Mouse (Mus musculus): ENCODE data around the gene Tango2.
"Not testable (repeated sequence)": the region's sequence is repeated elsewhere in the genome, so short reads cannot be mapped to it uniquely, and the experiment has no call there.

The Tango2 gene

GRCm38 (mm10) chr16:18342650-18343570 is 5.0 kb downstream of the Tango2 start:
- DNase-seq = no peak

DNA sequence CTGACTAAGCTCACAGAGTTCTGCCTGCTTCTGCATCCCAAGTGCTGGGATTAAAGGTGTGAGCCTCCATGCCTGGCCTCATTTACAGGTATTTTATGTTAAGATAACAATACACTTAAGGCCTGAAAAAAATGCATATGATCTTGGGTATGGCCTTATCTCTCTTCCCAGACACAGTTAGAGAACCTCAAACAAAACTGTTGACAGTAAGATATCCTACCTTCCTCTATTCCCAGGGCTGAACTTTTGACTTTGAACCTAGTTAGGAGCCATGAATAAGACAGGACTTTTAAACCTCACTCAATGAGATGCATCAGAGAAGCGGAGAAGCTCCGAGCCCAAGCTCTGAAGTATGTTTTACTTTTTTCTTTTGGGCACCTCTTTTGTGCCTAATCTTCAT is 5.8 kb downstream of the Tango2 start:
- no peak for DNase-seq

- DNase-seq = no peak
Measured at GRCm38 (mm10) chr16:18341605-18342004, 6.3 kb downstream of the Tango2 start.

DNA sequence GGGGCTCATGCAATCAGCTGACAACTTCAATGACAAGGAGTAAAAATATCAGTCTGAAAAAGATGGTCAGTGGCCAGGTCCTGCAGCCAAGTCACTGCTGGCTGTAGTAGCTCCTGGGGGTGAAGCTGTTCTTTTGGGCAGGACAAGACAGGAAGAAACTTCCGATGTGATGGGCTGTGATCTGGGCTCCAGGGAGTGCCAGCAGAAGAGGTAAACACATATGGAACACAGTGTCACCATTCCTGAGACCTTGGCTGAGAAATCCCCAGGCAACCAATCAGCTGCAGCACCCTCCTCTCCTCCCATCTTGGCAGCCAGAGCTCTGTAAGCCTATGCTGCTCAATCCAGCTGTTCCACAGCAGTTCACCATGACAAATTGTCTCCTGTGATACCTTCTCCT is 8.0 kb downstream of the Tango2 start:
- DNase-seq = no peak

- no peak for DNase-seq
Measured at GRCm38 (mm10) chr16:18337261-18337660, 10.6 kb downstream of the Tango2 start.

DNA sequence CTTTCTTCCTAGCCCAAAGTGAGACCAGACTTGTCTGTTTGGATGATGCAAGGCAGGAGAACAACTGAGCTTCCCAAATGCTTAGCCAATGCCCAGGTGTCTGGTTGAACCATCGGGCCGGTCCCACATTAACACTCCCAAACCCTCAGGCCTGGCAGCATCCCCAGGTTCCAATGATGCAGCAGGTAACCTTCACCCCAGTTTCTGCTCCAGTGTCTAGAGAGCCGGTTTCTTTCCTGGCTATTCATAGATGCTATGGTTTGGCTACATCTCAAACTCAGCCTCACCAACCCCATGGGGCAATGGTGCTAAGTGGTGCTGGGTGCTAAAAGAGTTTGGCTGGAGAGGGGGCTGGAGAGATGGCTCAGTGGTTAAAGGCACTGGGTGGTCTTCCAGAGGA is 11.9 kb downstream of the Tango2 start:
- no peak for DNase-seq

GRCm38 (mm10) chr16:18333976-18334375 is 13.9 kb downstream of the Tango2 start:
- DNase-seq = no peak

DNA sequence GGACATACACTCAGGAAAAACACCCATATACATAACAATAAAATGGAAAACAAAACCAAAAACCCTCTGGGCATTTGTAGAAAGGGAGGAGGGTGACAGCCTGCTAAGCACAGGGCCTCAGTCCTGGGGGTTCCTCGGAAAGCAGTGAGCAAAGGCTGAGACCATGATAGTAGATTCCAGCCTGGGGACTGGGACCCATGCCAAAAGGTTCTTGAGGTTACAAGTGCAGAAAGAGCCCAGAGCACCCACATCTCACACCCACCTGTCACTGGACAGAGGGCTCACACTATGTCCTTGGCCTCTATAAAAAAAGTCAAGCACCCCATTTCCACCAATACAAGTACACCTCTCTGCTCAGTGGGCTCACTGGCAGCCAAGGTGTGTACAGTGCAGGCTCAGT is 19.4 kb downstream of the Tango2 start:
- DNase-seq = no peak

GRCm38 (mm10) chr16:18327936-18328335 is 20.0 kb downstream of the Tango2 start:
- DNase-seq = no peak

GRCm38 (mm10) chr16:18325741-18326140 is 22.2 kb downstream of the Tango2 start:
- no peak for DNase-seq

DNA sequence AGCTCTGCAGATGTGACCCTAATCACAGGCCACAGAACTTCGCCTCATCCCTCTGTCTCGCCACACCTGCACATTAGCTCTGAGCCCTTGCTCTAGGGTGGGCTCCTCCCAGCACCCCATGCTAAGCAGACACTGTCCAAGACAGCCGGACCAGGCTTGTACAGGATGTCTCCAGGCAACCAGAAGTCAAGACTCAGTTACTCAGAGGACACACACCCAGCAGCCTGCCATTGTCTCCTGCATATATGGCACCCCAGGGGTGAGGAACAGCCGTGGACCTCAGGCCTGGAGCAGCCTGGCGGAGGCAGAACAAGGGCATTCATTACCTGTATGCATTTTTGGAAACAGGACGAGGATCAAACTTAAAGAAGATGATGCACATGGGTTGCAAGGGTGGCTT is 23.9 kb downstream of the Tango2 start:
- DNase-seq = no peak

GRCm38 (mm10) chr16:18323460-18323859 is 24.4 kb downstream of the Tango2 start:
- DNase-seq = no peak

DNA sequence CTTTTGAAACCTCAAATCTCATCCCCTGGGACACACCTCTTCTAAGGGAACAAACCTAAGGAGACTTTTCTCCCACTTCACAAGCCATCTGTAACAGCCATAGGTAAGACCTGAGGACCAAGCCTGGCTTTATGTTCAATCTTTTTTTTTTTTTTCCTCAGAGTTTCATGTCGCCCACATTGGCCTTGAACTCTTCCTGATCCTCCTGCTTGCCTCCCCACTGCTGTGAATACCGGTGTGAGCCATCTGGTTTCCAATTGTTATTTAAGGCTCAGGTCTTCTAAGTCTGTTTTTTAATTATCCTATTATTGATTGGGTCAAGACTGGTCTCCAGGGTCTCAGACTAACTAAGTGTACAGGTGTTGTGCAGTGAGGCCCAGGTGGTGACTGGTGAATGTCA is 26.5 kb downstream of the Tango2 start:
- DNase-seq = no peak

- no peak for DNase-seq
Measured at GRCm38 (mm10) chr16:18318992-18319391, 28.9 kb downstream of the Tango2 start.

GRCm38 (mm10) chr16:18308159-18308558 is 39.7 kb downstream of the Tango2 start:
- DNase-seq = no peak

DNA sequence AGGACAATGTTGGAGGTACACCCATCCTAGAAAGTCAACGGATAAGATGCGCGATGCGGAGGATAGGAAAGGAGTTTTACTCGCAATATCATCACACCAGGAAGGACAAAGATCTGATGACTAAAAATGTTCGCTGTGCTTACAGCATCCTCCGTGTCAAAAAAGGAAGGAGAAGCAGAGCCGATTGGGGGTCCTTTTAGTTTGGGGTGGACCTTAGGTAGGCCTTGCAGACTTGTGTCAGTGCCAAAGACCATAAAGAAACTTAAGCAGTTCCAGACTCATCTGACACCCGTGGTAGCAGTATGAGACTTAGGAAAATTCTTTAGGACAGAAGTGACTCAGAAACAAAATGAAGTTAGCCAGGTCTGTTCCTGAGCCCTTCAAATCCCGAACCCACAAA is 58.3 kb downstream of the Tango2 start:
- not testable (repeated sequence) for DNase-seq

DNA sequence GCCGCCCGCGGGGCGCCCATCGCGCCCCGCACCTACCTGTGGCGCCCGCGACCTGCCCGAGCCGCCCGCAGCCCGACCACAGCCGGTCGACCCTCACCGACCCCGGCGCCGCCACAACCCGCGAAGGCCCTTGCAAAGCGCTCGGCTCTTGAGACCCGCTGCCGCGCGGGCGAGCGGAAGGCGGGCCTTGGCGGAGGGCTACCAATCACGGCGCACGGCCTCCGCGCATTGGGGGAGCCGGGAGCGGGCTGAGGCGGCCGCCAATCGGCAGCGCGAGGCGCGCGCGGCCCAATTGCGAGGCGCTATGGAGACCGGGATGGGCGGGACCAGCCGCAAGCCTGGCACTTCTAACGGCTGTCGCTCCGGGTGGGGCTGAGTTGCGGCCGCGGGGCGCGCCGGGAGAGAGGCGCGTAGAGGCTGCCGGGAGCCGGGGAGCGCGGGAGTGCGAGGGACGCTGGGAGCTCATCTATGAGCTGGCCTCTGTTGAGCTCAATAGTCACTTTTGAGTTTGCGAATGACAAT is 58.8 kb downstream of the Tango2 start, which contains the start of gene Dgcr8:
Gene Dgcr8, minus strand, starts transcription at position 180 of the 522 bp plus-strand sequence.
- peak; percentile 97 for DNase-seq

DNA sequence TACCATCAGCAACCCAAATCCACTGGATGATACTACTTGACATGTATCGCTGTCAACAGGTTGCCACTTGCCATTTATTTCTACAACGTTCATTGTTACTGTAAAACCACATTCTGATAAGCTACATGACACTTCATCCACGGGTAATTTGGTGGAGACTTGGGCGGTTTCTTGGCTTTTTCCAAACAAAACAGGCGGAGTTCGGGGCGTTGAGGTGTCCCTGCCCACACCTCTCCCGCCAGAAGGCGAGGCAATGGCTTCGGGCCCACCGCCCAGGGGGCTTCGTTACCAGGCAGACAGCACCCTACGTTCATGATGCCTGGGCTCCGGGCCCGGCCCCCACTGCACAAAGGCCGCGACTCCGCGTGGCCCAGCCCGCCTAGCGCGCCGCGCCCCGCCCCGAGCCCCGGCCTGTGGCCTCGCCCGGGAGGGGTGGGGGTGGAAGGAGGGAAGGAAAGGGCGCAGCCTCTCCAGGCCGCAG is 59.3 kb downstream of the Tango2 start:
- no peak for DNase-seq

DNA sequence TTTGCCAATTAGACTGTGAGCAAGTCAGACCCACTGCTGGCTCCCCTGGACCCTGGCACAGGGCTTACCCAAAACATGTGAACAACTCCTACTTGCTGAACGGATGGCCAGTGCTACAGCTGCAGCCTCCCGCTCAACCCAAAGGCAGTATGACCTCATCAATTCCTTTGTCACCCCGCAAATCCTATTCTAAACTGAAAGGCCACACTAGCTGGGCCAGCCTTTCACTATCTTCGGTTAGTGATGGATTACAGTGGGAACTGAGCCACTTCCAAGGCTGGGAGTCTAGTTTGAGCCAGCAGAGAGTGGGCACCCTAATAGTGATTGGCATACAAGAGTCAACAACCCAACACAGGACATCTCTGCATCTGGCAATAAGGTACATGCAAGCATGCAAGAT is 59.7 kb downstream of the Tango2 start:
- DNase-seq = no peak

DNA sequence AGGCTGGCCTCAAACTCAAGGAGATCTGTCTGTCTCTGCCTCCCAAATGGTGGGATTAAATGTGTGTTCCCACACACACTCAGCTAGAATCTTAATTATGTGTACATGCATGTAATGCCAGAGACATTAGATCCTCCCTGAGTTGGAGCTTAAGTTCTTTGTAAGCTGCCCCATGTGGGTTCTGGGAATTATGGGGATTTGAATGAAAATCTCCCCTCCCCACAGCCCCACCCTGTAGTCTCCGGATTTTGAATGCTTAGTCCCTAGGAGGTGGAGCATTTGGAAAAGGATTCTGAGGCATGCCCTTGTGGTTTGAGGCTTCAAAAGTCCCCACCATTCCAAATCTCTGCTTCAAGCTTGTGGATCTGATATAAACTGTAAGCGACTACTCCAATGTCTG is 72.7 kb downstream of the Tango2 start:
- DNase-seq = no peak

DNA sequence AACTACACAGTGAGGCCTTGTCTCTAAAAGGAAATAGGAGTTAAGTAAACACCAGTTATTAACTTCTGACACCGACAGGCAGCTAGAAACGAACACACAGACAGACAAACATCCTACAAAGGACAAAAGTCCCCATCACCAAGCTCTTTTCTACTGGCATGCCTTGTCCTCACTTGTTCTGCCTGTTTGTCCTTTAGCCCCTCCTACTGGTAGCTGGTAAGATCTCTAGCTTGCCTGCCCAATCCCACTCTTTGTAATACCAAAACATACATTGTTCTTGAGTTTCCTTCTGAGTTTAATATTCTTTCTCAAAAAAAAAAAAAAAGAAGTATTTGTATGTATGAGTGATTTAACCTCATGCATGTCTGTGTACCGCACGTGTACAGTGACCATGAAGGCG is 79.7 kb downstream of the Tango2 start:
- DNase-seq = no peak

DNA sequence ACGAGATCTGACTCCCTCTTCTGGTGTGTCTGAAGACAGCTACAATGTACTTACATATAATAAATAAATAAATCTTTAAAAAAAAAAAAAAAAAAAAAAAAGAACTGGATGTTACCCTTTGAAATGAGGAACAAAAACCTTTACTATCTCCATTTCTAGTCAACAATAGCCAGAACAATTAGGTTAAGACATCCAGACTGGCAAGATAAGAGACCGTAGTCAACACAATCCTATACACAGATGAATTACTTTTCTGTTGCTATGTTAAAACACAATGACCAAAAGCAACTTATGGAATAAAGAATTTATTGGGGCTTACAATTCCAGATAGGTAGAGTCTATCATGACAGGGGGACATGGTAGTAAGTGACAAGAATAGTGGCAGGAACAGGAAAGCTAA is 82.9 kb downstream of the Tango2 start:
- no peak for DNase-seq

GRCm38 (mm10) chr16:18258221-18258620 is 89.7 kb downstream of the Tango2 start, which contains the start of gene Gm49776:
Gm49776 (minus strand) TSS chr16:18258321.
- DNase-seq = no peak

GRCm38 (mm10) chr16:18253866-18254265 is 94.0 kb downstream of the Tango2 start:
- DNase-seq = no peak

Data from right cerebral cortex, postnatal 14 days (tissue).